Mouse (Mus musculus) CD4-positive helper T cell, adult 2 months (primary cell): ENCODE measurements around the gene Iqcd.

Experiments used
- DNase-seq: peaks from one replicate; pipeline ENCODE4 v3.0.0-alpha.2; 2012; ENCODE audit warnings: low read depth, missing footprints, low spot score

Gene Iqcd

DNA sequence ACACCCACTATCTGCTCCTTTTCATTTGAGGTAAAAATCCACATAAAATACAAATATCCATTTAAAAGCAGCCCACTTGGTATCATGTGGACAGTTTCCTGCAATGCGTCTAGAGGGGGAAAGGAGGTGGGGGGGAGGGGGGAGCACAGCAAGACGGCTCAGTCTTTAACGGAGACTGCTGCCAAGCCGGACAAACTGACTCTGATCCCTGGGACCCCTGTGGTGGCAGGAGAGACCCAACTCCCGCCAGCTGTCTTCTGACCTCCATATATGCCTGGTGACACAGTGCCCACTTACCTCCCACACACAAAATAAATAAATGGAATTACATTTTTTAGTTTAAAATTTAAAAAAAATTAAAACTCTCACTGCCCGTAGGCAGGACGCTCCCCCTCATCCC, 14.7 kb downstream of the Iqcd start:
- no peak for DNase-seq

DNA sequence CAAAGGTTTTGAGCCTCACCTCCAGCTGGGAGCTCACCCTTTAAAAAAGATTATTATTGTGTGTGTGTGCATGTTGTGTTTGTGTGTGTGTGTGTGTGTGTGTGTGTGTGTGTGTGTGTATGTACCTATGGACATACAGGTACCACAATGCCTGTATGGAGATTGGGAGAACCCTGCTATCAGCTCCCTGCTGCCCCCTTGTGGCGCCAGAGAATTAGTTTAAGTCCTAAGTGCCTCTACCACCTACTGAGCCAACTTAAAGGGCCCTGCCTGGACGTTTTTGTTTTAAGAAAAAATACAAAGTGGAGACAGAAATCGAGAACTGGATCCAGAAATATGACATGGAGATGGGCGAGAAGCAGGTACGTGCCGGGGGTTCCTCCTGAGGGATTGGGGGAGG, 16.0 kb downstream of the Iqcd start:
- DNase-seq, result peak; percentile 83

GRCm38 (mm10) chr5:120605241-120605661, 16.4 kb downstream of the Iqcd start:
- no peak for DNase-seq

- peak; percentile 87 for DNase-seq
These were observed 16.9 kb downstream of the Iqcd start for GRCm38 (mm10) chr5:120605688-120606087.

- DNase-seq, result no peak
These were observed 17.9 kb downstream of the Iqcd start for GRCm38 (mm10) chr5:120606590-120607200.

DNA sequence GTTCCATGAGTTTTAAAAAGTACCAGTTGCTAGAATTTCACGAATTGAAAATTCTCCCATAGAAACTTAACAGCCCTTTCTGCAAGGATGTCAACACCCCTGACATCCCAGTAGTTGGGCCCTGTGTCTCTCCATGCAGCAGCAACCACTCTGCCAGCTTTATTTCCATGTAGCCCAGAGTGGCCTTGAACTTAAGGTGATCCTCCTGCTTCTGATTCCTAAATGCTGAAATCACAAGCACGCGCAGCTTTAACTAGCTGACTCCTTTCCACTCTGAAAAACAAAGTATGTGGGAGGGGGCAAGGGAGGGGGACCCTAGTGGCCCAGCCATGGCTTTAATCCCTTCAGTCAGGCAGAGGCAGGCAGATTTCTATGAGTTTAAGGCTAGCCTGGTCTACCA, 18.5 kb downstream of the Iqcd start:
- no peak for DNase-seq

GRCm38 (mm10) chr5:120609246-120609775, 20.5 kb downstream of the Iqcd start:
- DNase-seq, result no peak

DNA sequence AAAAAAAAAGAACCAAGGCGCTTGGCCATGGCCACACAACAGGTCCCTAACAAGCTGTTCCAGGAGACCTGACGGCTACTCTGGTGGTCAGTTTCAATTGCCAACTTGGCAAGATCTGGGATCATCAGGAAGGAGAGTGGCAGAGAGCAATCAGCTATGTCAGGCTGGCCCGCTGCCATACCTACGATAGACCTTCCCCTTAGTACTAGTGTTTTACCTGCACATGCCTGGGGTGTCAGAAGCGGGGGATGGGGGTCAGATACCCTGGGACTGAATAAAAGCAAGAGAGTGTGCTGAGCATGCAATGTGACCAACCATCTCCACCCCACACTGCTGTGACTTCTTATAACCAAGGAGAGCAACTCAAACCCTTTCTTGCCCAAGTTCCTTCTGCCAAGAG, 22.1 kb downstream of the Iqcd start:
- DNase-seq, result no peak

DNA sequence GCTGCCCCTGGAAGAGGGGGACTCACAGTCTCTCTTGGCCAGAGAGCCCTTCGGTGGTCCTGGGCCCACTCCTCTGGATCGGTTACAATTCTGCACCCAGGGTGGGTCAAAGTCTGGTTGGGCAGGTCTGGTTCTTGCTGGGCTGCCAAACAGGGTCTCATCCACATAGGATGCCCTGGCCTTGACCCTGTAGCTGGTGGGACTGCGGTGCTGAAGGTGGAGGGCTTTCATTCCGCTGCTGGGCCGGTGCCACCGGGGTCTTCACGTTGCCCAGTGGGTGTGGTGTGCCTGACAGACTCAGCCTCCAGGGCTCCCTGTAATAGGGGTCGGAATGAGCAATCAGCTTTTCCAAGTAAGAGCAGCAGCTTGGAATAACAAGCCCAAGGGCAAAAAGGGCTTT, 22.6 kb downstream of the Iqcd start:
- no peak for DNase-seq

DNA sequence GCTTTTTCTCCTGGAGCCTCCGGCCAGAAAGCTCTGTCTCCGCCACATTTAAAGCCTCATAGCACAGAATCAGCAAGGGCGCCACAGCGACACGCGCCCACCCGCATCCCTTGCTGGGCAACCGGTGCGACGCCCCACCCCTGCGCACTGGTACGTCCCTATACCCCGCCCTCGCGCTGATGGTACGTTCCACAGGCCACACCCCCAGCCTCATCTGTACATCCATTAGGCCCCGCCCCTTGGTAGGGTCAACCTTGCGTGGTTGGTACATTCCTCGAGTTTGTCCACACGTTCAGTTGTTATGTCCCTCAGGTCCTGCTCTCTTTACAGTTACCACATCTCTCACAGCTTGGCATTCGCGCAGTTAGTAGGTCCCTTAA, 23.6 kb downstream of the Iqcd start, which contains the start of the genes Rita1 and Ddx54:
Gene Rita1, minus strand, starts transcription at position 148 of the 380 bp plus-strand sequence.
Gene Ddx54, plus strand, starts transcription at position 298 of the 380 bp plus-strand sequence.
- no peak for DNase-seq

GRCm38 (mm10) chr5:120612822-120613604, 24.2 kb downstream of the Iqcd start:
- DNase-seq, result peak; percentile 100

- peak; percentile 65 for DNase-seq
These were observed 27.1 kb downstream of the Iqcd start for GRCm38 (mm10) chr5:120615903-120616302.

DNA sequence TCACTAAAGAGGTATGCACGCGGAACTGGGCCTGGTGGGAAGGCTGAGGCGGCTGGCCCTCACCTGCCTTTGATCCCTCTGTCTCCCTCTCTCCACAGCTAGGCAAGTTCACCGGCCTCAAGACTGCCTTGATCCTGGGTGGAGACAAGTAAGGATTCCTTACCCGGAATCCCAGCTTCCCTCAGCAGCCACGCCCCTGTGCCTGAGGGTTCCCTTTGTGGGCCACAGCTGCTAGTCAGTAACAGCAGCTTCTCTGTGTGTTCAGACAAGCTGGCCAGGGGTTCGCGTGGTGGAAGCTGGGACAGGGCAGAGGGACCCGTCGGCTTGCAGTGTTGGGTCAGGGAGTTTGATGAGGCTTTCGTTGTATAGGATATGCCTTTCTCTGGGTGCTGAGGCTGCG, 30.0 kb downstream of the Iqcd start:
- DNase-seq, result no peak

DNA sequence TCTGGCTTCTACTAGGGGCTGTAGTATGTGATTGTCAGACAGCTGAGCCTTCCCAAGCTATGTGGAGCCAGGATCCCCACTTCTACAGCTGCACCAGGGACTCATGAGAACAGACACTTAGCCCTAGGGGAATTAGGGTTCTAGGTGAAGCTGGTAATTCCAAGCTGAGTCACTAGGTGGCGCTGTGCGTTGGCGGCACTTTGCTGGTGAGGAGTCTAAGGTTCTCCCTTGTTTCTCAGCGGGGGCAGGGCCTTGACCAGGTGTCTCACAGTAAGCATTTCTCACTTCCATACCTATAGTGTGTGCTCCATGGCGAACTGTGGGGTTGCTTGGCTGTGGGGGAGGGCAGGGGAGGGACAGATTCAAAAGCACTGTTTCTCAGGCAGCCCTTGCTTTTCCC, 30.4 kb downstream of the Iqcd start:
- DNase-seq, result peak; percentile 71

- peak; percentile 88 for DNase-seq
These were observed 31.7 kb downstream of the Iqcd start for GRCm38 (mm10) chr5:120620375-120621077.

DNA sequence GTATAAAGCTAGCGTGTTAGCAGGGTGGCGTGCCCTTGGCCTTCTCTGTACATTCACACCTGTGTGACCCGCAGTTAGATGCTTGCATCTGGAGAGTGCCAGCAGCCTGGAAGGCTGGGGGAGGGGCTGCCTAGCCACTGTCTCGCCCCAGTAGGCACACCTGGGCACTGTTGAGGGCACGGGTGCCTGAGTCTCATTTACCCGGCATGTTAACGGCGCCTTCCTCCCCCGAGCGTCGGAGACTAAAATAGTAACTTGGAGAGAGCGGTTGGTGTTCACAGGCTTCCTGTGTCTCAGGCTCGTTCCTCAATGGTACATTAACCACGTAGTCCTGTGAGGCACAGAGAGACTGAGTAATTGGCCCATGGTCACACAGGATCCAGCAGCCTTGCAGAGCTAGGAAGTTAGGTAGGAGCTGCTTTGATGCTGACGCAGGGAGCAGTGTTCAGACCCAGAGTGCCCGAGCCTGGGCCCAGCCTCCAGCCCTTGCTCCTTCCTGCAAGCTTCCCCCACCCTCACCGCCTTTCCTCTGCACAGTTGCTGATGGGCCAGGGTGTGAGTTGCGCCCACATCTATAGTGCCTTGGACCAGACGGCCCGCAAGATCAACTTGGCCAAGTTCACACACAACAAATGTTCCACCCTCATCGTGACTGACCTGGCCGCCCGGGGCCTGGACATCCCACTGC, 32.4 kb downstream of the Iqcd start:
- peak; percentile 79 for DNase-seq

DNA sequence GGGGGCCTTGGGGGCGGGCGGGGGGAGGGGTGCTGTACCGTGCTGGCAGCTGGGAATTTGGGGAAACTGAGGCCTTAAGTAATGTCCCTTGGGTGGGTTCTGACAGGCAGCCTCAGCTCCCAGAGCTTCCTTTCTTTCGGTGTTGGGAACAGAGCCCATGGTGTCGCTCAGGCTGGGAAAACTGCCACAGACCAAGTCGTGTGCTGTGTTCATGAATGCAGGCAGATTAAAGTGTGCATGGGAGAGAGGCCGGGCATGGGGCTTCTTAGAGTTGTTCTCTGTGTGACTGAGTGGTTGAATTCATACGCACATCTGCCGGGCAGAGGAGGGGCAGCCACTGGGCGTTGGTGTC, 33.0 kb downstream of the Iqcd start:
- DNase-seq, result no peak

DNA sequence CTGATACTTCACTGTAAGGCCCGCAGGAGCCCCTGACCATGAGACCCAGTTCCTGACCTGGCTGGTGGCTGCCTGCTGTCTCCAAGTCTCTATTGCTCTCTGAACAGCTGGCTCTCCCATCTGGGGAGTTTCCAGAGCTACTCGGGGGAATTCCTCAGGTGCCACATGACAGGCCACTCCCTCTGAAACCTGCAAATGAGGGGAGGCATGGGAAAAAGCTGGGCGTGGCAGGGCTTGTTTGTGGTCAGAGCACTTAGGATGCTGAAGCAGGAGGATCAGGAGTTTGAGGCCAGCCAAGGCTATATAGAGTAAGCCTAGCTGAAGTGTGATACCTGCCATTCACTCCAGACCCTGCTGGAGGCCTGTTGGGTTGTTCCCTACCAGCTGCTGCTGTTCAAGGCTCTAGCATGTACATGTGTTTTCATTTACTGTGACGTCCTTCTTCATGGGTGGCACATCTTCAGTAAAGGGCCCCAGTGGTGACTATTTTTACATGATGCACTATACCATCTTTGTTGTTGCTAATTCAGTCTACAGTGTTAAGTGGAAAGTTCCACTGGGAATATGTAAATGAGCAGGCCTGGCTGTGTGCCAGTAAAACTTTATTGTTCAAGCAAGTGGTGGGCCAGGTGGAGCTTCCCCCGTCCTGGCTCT, 33.5 kb downstream of the Iqcd start:
- DNase-seq, result peak; percentile 81

DNA sequence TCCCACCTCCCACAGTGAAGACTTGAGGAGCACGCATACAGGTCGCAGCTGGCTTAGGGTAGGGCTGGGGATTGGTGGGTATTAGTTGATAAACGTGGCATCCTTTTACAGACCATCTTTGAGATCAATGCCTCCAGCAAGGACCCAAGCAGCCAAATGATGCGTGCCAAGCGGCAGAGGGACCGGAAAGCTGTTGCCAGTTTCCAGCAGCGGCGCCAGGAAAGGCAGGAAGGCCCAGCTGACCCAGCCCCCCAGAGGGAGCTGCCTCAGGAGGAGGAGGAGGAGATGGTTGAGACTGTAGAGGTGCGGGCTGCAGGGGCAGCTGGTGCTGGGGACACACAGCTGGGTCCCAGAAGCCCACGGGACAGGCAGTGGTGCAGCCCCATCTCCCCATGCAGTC, 35.6 kb downstream of the Iqcd start:
- DNase-seq, result no peak

DNA sequence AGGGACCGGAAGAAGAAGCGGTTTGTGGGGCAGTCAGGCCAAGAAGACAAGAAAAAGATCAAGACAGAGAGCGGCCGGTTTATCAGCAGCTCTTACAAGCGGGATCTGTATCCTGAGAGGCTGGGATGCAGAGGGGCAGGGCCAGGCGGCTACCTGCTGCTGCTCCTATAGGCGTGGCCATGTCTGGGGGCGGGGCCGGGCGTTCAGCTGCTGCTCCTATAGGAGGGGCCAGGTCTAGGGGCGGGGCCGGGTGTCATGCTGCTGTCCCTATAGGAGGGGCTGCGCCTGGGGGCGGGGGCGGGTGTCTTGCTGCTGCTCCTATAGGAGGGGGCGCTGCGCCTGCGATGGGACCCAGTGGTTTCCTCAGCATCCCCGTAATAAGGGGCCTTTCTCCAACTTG, 37.6 kb downstream of the Iqcd start:
- DNase-seq, result peak; percentile 45
